Mouse (Mus musculus): ENCODE data around the gene Flrt3.

The Flrt3 gene

DNA sequence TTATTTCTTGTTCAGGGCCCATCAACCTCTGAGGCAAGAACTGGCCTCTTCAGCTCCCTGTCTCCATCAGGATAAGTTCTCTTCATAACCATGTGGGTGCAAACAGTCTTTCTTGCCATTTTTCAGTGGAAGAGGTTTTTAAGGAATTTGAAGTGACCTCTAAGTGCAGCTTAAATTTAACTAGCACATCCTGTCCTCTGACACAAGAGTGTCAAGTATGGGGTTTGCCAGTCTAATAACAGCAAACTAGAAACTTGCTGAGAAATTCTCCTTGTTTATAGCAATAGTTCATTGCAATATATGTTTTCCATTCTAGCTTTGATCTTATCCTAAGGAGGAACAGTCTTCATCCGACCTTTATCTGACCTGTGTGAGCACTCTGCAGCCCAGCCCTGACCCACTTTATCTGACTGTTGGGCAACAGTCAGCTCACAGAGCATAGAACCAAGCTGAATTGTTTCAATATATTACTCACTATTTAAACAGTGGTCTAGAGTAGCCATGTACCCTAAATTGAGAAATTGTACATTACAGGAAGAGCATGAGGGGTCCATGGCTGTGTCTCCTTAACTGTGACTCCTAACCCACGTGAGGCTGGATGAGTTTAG lies 49.4 kb downstream of the Flrt3 start:
- no peak for DNase-seq

DNA sequence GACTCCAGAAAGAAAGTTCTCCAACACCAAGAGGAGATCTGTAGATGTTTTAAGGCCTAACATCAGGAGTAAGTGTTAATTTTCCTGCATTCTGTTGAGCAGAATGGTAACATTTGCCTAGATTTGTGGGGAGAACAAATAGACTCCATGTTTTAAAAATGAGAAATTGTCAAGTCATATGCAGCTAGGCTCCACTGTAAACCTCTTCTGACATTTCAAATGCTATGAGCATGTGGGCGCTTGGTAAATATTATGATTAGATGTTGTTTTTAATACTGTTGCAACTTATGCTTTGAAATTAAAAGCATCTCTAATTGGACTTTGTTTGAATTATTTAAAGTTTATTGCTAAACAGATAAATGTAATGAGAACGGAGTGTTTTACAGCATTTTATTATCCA lies 55.8 kb downstream of the Flrt3 start:
- no peak for DNase-seq
